Mouse (Mus musculus): ENCODE data around the gene Ankrd34a. TPM values are rescaled to one million over a fixed set of nuclear protein-coding genes. Genes with fewer than 3 reads are reported as not detected.

The Ankrd34a gene
- polyA plus RNA-seq, 1 experiment from 2014 or later: 2.0 TPM

DNA sequence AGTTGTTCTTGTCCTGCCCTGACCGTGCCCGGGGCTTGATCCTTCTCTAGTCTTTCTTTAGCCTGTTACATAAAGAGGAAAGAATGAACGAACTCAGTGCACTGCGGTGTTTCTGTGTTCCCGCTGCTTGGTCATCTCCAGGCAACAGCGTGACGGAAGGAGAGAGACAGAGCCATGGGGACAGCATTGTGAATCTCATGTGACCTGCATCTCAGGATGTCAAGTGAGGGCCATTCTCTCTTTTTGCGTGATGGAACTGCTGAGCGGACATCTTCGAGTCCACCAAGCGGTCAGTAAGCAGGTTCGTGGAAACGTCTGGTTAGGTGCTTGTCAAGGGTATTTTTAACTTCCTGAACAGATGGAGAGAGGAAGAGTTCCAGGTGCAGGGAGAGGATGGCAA, 26.9 kb upstream of the Ankrd34a start:
- H3K4me3 ChIP-seq (ENCODE audit: low read length): no peak overlapping the region
- H3K4me1 ChIP-seq (ENCODE audit: control insufficient read depth, insufficient read depth, low read length): peaks cover 24% of the 10 kb centered on the region
- ATAC-seq: no peak
- no peaks in the 10 kb centered on the region for H3K9me3 ChIP-seq (ENCODE audit: control insufficient read depth, low read length)
- H3K36me3 ChIP-seq (ENCODE audit: control insufficient read depth, insufficient read depth, low read length): no peaks in the 10 kb centered on the region
- H3K9ac ChIP-seq (ENCODE audit: low read depth, low read length): no peak overlapping the region
- WGBS: 91% methylated on average over 13 of the region's 13 CpGs
- H3K4me2 ChIP-seq (ENCODE audit: low read depth, low read length): no peak overlapping the region
- peak overlapping the region; percentile 15; the same call in 1 of the 2 replicates for H3K27ac ChIP-seq (ENCODE audit: low read length)
- no peaks in the 10 kb centered on the region for H3K27me3 ChIP-seq (replicated peaks; ENCODE audit: control insufficient read depth, insufficient read depth, low read length)

DNA sequence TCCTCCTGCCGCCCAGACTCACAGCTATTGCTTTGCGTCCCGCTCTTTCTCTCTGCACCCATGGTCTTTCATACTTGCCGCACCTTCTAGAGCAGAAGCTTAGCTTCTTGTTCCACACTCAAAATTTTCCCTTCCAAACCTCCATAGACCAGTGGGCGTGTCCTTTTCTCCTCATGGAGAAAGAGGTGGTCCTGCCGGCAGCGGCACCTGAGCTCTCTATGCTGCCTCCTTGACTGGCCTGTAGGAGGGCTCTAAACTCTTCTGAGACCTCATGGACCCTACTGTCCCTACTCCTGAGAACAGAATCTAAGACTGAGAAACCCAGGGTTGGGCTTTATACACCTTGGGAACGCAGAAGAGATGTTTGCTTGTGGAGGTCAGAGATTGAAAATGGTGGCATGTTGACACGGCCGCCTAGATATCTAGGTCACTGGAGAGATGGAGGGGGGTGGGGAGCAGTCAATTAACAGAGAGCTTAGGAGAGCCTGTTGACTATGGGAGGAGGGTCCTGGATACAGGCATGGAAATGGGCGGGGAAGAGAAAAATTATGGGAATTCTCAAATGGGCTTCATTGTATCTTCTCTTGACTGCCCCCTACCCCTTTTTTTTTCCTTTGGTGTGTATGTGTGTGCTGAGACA, 26.4 kb upstream of the Ankrd34a start:
- no peak for ATAC-seq
- no peak overlapping the region for H3K27ac ChIP-seq (ENCODE audit: low read length)
- 82% methylated on average over 11 of the region's 11 CpGs for WGBS

DNA sequence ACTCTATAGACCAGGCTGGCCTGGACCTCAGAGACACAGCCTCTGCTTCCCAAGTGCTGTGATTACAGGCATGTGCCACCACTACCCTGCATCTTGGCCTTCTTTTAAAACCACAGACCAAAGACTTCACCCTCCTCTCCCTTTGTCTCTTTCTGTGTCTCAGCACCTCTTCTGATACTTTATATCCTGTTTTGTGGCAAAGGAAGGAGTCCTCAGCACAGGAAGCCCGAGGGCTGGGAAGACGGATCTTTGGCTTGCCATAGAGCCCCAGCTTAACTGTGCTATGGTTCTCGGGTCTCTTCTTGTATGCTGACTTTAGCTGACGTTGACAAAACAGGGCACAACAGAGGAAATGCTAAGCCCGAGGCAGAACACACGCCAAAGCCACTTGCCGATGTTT, 25.8 kb upstream of the Ankrd34a start:
- Histone ChIP-seq H3K27me3 (replicated peaks; ENCODE audit: control insufficient read depth, insufficient read depth, low read length) (no peaks in the 10 kb centered on the region), H3K36me3 (ENCODE audit: control insufficient read depth, insufficient read depth, low read length) (no peaks in the 10 kb centered on the region), H3K4me2 (ENCODE audit: low read depth, low read length) (no peak overlapping the region), H3K4me1 (ENCODE audit: control insufficient read depth, insufficient read depth, low read length) (peaks cover 18% of the 10 kb centered on the region), H3K4me3 (ENCODE audit: low read length) (no peak overlapping the region), H3K9ac (ENCODE audit: low read depth, low read length) (no peak overlapping the region), H3K9me3 (ENCODE audit: control insufficient read depth, low read length) (no peaks in the 10 kb centered on the region), H3K27ac (ENCODE audit: low read length) (no peak overlapping the region; the same call in 1 of the 2 replicates)
- no peak for ATAC-seq
- WGBS: 67% methylated on average over 7 of the region's 7 CpGs

More for the DNA sequence above, 26.4 kb upstream of the Ankrd34a start:
- Histone ChIP-seq H3K9me3 (ENCODE audit: control insufficient read depth, low read length) (no peaks in the 10 kb centered on the region), H3K4me2 (ENCODE audit: low read depth, low read length) (no peak overlapping the region), H3K4me3 (ENCODE audit: low read length) (no peak overlapping the region), H3K4me1 (ENCODE audit: control insufficient read depth, insufficient read depth, low read length) (peaks cover 19% of the 10 kb centered on the region), H3K9ac (ENCODE audit: low read depth, low read length) (no peak overlapping the region), H3K27me3 (replicated peaks; ENCODE audit: control insufficient read depth, insufficient read depth, low read length) (no peaks in the 10 kb centered on the region), H3K36me3 (ENCODE audit: control insufficient read depth, insufficient read depth, low read length) (no peaks in the 10 kb centered on the region)

DNA sequence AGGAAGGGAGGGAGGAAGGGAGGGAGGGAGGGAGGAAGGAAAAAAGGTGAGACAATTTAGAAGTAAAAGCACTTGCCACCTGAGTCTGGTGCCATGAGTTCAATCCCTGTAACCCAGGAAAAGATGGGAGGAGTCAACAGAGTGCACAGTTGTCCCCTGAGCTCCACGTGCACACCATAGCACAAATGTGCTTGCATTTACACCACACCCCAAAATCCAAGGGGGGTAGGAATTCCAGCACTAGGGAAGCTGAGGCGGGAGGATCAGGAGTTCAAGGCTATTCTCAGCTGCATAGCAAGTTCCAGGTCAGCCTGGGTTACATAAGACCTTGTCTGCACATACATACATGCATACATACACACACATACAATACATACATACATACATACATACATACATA, 25.1 kb upstream of the Ankrd34a start:
- WGBS: 80% methylated on average over 2 of the region's 2 CpGs
- H3K9me3 ChIP-seq (ENCODE audit: control insufficient read depth, low read length): no peaks in the 10 kb centered on the region
- H3K4me1 ChIP-seq (ENCODE audit: control insufficient read depth, insufficient read depth, low read length): peaks cover 18% of the 10 kb centered on the region
- H3K36me3 ChIP-seq (ENCODE audit: control insufficient read depth, insufficient read depth, low read length): no peaks in the 10 kb centered on the region
- no peak overlapping the region for H3K9ac ChIP-seq (ENCODE audit: low read depth, low read length)
- ATAC-seq: no peak
- H3K4me2 ChIP-seq (ENCODE audit: low read depth, low read length): no peak overlapping the region
- H3K27me3 ChIP-seq (replicated peaks; ENCODE audit: control insufficient read depth, insufficient read depth, low read length): no peaks in the 10 kb centered on the region
- no peak overlapping the region; the same call in 1 of the 2 replicates for H3K27ac ChIP-seq (ENCODE audit: low read length)
- no peak overlapping the region for H3K4me3 ChIP-seq (ENCODE audit: low read length)

DNA sequence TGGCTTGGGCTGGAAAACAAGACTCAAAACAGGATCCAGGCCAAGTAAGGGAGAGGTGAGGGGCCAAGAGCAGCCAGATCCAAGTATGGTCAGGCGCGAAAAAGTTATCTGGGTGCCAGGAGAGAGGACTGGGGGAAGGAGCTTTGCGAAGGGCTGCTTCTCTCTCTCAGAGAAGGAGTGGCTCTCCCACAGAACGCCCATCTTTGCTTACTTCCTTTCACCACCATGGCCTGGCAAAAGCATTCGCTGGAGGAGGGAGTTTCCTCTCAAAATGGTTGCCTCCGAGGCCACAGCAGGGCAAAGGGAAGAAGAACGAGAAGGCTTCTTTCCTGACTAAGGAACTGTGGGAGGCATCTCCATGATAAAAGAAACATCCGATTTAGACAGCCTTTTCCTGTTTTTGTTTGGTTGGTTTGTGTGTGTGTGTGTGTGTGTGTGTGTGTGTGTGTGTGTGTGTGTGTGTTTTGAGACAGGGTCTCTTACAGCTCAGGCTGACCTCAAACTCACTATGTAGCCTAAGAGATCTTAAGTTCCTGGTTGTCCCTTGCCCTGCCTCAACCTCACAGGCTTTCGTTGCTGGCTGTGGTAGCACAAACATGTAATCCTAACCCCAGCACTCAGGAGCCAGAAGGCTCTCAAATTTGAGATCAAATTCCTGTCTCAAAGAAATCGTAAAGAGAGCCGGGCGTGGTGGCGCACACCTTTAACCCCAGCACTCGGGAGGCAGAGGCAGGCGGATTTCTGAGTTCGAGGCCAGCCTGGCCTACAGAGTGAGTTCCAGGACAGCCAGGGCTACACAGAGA, 24.3 kb upstream of the Ankrd34a start:
- no peak overlapping the region for H3K9ac ChIP-seq (ENCODE audit: low read depth, low read length)
- WGBS: 76% methylated on average over 16 of the region's 16 CpGs
- H3K9me3 ChIP-seq (ENCODE audit: control insufficient read depth, low read length): no peaks in the 10 kb centered on the region
- H3K4me3 ChIP-seq (ENCODE audit: low read length): no peak overlapping the region
- no peaks in the 10 kb centered on the region for H3K27me3 ChIP-seq (replicated peaks; ENCODE audit: control insufficient read depth, insufficient read depth, low read length)
- H3K4me2 ChIP-seq (ENCODE audit: low read depth, low read length): no peak overlapping the region
- H3K36me3 ChIP-seq (ENCODE audit: control insufficient read depth, insufficient read depth, low read length): no peaks in the 10 kb centered on the region
- peaks cover 13% of the 10 kb centered on the region for H3K4me1 ChIP-seq (ENCODE audit: control insufficient read depth, insufficient read depth, low read length)
- ATAC-seq: no peak
- peak overlapping the region; percentile 33; the same call in 1 of the 2 replicates for H3K27ac ChIP-seq (ENCODE audit: low read length)

DNA sequence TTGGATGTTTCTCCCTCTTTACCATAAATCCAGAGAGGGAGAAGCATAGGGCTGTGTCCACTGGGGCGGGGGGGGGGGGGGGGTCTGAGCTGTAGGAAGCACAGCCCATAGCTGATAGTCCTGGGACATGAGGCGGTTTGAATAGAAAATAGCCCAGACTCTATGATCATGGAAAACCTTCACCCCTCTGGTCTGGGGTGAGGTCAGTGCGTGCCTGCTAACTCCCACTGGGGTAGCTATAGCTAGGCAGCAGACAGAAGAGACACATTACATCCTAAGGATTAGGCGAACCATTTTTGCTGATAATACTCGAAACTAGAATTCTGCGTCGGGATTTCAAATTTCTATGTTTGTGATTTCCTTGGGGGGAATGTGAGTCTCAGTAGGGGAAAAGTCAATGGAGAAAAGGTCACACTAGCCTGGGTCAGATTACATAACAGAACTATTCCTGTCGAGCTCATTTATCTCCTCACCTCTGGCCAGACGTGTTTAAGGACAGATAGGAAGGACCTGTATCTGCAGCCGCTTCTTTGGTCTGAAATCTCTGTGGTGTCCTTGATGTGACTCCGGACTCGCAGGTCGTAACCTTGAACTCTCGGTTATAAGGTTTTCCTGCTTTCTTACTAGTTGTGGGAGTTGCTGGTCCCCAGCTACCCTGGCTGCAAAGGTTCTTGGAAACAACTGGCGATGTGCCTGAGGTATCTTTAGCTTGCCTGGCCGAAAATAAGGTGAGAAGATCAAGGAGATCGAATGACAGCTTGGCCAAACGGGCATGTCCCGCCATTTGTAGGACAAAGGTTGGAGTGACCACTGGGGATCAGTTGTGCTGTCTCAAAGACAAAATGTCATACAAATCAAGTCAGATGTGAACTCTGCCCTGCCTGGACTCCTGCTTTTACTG, 22.6 kb upstream of the Ankrd34a start:
- no peak for ATAC-seq
- Histone ChIP-seq H3K4me1 (ENCODE audit: control insufficient read depth, insufficient read depth, low read length) (peaks cover 16% of the 10 kb centered on the region), H3K9ac (ENCODE audit: low read depth, low read length) (no peak overlapping the region; the same call in 1 of the 2 replicates), H3K27ac (ENCODE audit: low read length) (peak overlapping the region; percentile 25; the same call in 1 of the 2 replicates), H3K4me2 (ENCODE audit: low read depth, low read length) (no peak overlapping the region), H3K9me3 (ENCODE audit: control insufficient read depth, low read length) (no peaks in the 10 kb centered on the region), H3K36me3 (ENCODE audit: control insufficient read depth, insufficient read depth, low read length) (no peaks in the 10 kb centered on the region), H3K4me3 (ENCODE audit: low read length) (no peak overlapping the region), H3K27me3 (replicated peaks; ENCODE audit: control insufficient read depth, insufficient read depth, low read length) (no peaks in the 10 kb centered on the region)
- 74% methylated on average over 19 of the region's 19 CpGs for WGBS

DNA sequence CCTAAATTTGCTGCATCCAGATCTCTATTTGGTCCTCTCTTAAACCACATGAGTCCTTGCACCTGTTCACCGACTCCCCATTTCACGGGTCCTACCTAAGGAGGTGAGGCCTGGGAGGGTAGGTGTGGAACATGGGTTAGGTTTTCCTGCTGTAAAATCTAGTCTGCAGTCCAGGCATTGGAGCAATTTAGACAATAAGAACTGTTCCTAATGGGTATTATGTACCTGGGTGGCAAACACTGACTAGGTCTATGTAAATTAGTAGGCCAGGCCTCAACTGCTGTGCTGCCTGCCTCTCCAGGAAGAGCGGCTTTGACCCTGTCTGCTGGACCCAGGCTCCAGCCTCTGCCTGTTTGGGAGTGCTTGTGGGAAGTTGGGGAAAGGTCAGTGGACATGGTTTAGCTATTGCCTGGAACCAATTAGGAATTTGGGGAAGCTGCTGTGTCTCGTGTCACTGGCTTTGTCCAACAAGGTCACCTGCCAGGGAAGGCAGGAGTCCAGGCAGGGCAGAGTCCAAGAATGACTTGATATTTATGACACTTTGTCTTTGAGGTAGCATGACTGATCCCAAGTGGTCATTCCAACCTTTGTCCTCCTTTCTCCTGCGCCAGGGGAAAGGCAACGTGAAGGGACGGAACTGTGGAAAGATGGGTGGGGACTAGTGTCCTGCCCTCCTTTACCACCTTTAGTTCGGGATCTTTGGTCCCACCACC, 21.0 kb upstream of the Ankrd34a start:
- H3K4me1 ChIP-seq (ENCODE audit: control insufficient read depth, insufficient read depth, low read length): peaks cover 16% of the 10 kb centered on the region

DNA sequence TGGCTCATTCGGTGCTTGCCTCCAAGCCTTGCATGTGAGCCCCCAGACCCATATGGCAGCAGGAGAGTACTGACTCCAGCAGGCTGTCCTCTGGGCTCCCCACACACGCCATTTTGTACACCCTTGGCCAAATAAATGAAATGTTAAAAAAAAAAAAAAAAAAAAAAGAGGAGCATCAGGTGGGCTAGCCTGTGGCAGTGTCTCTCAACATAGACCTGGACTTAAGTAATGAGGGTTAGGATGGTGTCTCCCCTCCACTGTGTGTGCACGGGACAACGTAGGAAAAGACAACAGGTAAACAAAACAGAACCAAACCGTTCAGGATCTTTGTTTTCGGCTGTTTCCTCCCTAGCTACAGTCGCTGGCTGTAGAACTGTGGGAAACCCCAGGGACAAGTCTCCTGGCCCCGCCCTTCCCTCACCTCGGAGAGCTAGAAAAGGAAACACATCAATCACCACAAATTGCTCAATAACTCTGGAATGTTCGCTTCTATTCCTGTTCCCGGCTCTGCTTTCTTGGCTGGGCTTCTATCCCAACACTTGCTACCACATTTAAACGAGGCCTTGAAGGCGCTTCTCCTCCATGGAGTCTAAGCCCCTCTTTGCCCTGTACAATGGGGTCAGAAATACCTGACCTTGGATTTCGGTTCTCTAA, 20.3 kb upstream of the Ankrd34a start:
- peak overlapping the region; percentile 46 for H3K4me2 ChIP-seq (ENCODE audit: low read depth, low read length)

More for the DNA sequence above, 21.0 kb upstream of the Ankrd34a start:
- no peak overlapping the region for H3K4me3 ChIP-seq (ENCODE audit: low read length)
- H3K4me2 ChIP-seq (ENCODE audit: low read depth, low read length): peak overlapping the region; percentile 46
- no peaks in the 10 kb centered on the region for H3K36me3 ChIP-seq (ENCODE audit: control insufficient read depth, insufficient read depth, low read length)
- no peak overlapping the region for H3K9ac ChIP-seq (ENCODE audit: low read depth, low read length)
- no peaks in the 10 kb centered on the region for H3K27me3 ChIP-seq (replicated peaks; ENCODE audit: control insufficient read depth, insufficient read depth, low read length)
- 63% methylated on average over 8 of the region's 8 CpGs for WGBS
- H3K9me3 ChIP-seq (ENCODE audit: control insufficient read depth, low read length): no peaks in the 10 kb centered on the region
- H3K27ac ChIP-seq (ENCODE audit: low read length): peak overlapping the region; percentile 96
- ATAC-seq: peak; percentile 43

More for the DNA sequence above, 20.3 kb upstream of the Ankrd34a start:
- Histone ChIP-seq H3K4me3 (ENCODE audit: low read length) (peak overlapping the region; percentile 21), H3K27me3 (replicated peaks; ENCODE audit: control insufficient read depth, insufficient read depth, low read length) (no peaks in the 10 kb centered on the region), H3K9me3 (ENCODE audit: control insufficient read depth, low read length) (no peaks in the 10 kb centered on the region), H3K27ac (ENCODE audit: low read length) (peak overlapping the region; percentile 96), H3K36me3 (ENCODE audit: control insufficient read depth, insufficient read depth, low read length) (no peaks in the 10 kb centered on the region), H3K4me1 (ENCODE audit: control insufficient read depth, insufficient read depth, low read length) (peaks cover 16% of the 10 kb centered on the region), H3K9ac (ENCODE audit: low read depth, low read length) (peak overlapping the region; percentile 42)
- WGBS: 26% methylated on average over 14 of the region's 14 CpGs
- ATAC-seq: peak; percentile 60
